Mouse (Mus musculus) MEL (cell line): ENCODE results near the gene Rab11a.

Experiments
- BHLHE40 ChIP-seq: IDR thresholded peaks from 2 replicates; pipeline ENCODE4 v1.6.1; 2012; ENCODE audit warnings: low read depth, mild to moderate bottlenecking, inconsistent platforms, low read length, improper control_type of control experiment, borderline replicate concordance
- CTCF ChIP-seq, 3 experiments: IDR thresholded peaks in 2 of 3; conservative IDR thresholded peaks in 1 of 3; 2 replicates each; pipeline ENCODE4 v1.5.1; 2011 to 2012; ENCODE audit warnings: low read length in 3 of 3, low read depth in 2 of 3, mild to moderate bottlenecking in 2 of 3, improper control_type of control experiment in 1 of 3, inconsistent platforms in 1 of 3, mixed read lengths in 1 of 3, moderate library complexity in 1 of 3; ENCODE audit not compliant: control insufficient read depth in 1 of 3, insufficient read depth in 1 of 3, poor library complexity in 1 of 3, severe bottlenecking in 1 of 3
- E2F4 ChIP-seq: IDR thresholded peaks from 2 replicates; pipeline ENCODE4 v1.6.1; 2011; ENCODE audit warnings: low read depth, low read length, improper control_type of control experiment, borderline replicate concordance
- GABPA ChIP-seq: IDR thresholded peaks from 2 replicates; pipeline ENCODE4 v1.6.1; 2012; ENCODE audit warnings: low read depth, mild to moderate bottlenecking, inconsistent platforms, low read length, improper control_type of control experiment, moderate library complexity
- MAX ChIP-seq: IDR thresholded peaks from 2 replicates; pipeline ENCODE4 v1.6.1; 2011; ENCODE audit warnings: low read length, improper control_type of control experiment
- MEF2A ChIP-seq: IDR thresholded peaks from 2 replicates; pipeline ENCODE4 v1.6.1; 2014; ENCODE audit warnings: low read depth, mild to moderate bottlenecking, inconsistent platforms, low read length, improper control_type of control experiment; ENCODE audit not compliant: poor library complexity, insufficient replicate concordance, severe bottlenecking; ENCODE audit errors: extremely low read depth
- POLR2A ChIP-seq, 2 experiments: IDR thresholded peaks; 2 replicates each; pipeline ENCODE4 v1.6.1; 2011 to 2012; ENCODE audit warnings: low read length in 2 of 2, mild to moderate bottlenecking in 2 of 2, control low read depth in 1 of 2, improper control_type of control experiment in 1 of 2, low read depth in 1 of 2, moderate library complexity in 1 of 2; ENCODE audit not compliant: control insufficient read depth in 1 of 2, insufficient read depth in 1 of 2, poor library complexity in 1 of 2
- POLR2AphosphoS2 ChIP-seq: IDR thresholded peaks from 2 replicates; pipeline ENCODE4 v1.6.1; 2011; ENCODE audit warnings: low read length, improper control_type of control experiment
- SIN3A ChIP-seq: IDR thresholded peaks from 2 replicates; pipeline ENCODE4 v1.6.1; 2012; ENCODE audit warnings: low read length, improper control_type of control experiment, inconsistent platforms
- USF2 ChIP-seq, 2 experiments: IDR thresholded peaks; 2 replicates each; pipeline ENCODE4 v1.6.1; 2011 to 2012; ENCODE audit warnings: improper control_type of control experiment in 2 of 2, low read length in 2 of 2, borderline replicate concordance in 1 of 2, inconsistent platforms in 1 of 2, low read depth in 1 of 2, mild to moderate bottlenecking in 1 of 2; ENCODE audit not compliant: insufficient read depth in 1 of 2

GRCm38 (mm10) chr9:64747735-64748134, 10.2 kb upstream of the Rab11a start:
- no peak for TF ChIP-seq SIN3A
- TF ChIP-seq MEF2A, result no peak
- no peak for TF ChIP-seq USF2 (IDR thresholded peaks at IDR 0.05; ENCODE audit: borderline replicate concordance in 1 of 2, insufficient read depth in 1 of 2, low read depth in 1 of 2, low read length in 2 of 2)
- TF ChIP-seq POLR2A (IDR thresholded peaks at IDR 0.05; ENCODE audit: control insufficient read depth in 1 of 2, insufficient read depth in 1 of 2, low read depth in 1 of 2, low read length in 2 of 2, poor library complexity in 1 of 2), result no peak
- no peak for TF ChIP-seq CTCF (IDR thresholded peaks at IDR 0.05 in 2 of 3, conservative IDR thresholded peaks at IDR 0.05 in 1 of 3; ENCODE audit: control insufficient read depth in 1 of 3, insufficient read depth in 1 of 3, low read depth in 2 of 3, low read length in 3 of 3, poor library complexity in 1 of 3, severe bottlenecking in 1 of 3)
- no peak for TF ChIP-seq POLR2AphosphoS2
- no peak for TF ChIP-seq MAX
- TF ChIP-seq E2F4, result no peak
- TF ChIP-seq GABPA, result no peak
- TF ChIP-seq BHLHE40, result no peak
